Mouse (Mus musculus): ENCODE results near the gene Ptprn2.

The Ptprn2 gene

GRCm38 (mm10) chr12:117210467-117210866, 724.9 kb downstream of the Ptprn2 start:
- DNase-seq (ENCODE audit: low read depth, low spot score), result no peak

- no peak for DNase-seq (ENCODE audit: low read depth, low spot score)
Observed at GRCm38 (mm10) chr12:117213531-117213930, 728.0 kb downstream of the Ptprn2 start.

- no peak for DNase-seq (ENCODE audit: low read depth, low spot score)
Observed at GRCm38 (mm10) chr12:117214272-117214671, 728.8 kb downstream of the Ptprn2 start.

GRCm38 (mm10) chr12:117214919-117215318, 729.4 kb downstream of the Ptprn2 start:
- DNase-seq (ENCODE audit: low read depth, low spot score), result no peak

- no peak for DNase-seq (ENCODE audit: low read depth, low spot score)
Observed at GRCm38 (mm10) chr12:117221909-117222308, 736.4 kb downstream of the Ptprn2 start.

- no peak for DNase-seq (ENCODE audit: low read depth, low spot score)
Observed at GRCm38 (mm10) chr12:117224036-117224435, 738.5 kb downstream of the Ptprn2 start.

- DNase-seq (ENCODE audit: low read depth, low spot score), result no peak
Observed at GRCm38 (mm10) chr12:117227236-117227635, 741.7 kb downstream of the Ptprn2 start.

- no peak for DNase-seq (ENCODE audit: low read depth, low spot score)
Observed at GRCm38 (mm10) chr12:117229442-117229841, 743.9 kb downstream of the Ptprn2 start.

- no peak for DNase-seq (ENCODE audit: low read depth, low spot score)
Observed at GRCm38 (mm10) chr12:117230282-117230681, 744.8 kb downstream of the Ptprn2 start.

- DNase-seq (ENCODE audit: low read depth, low spot score), result no peak
Observed at GRCm38 (mm10) chr12:117231850-117232249, 746.3 kb downstream of the Ptprn2 start.

GRCm38 (mm10) chr12:117235114-117235513, 749.6 kb downstream of the Ptprn2 start:
- no peak for DNase-seq (ENCODE audit: low read depth, low spot score)

GRCm38 (mm10) chr12:117236020-117236734, 750.7 kb downstream of the Ptprn2 start:
- no peak for DNase-seq (ENCODE audit: low read depth, low spot score)

GRCm38 (mm10) chr12:117236981-117237380, 751.5 kb downstream of the Ptprn2 start:
- DNase-seq (ENCODE audit: low read depth, low spot score), result no peak

GRCm38 (mm10) chr12:117239927-117240715, 754.6 kb downstream of the Ptprn2 start:
- DNase-seq (ENCODE audit: low read depth, low spot score), result no peak

- DNase-seq (ENCODE audit: low read depth, low spot score), result no peak
Observed at GRCm38 (mm10) chr12:117242181-117242580, 756.7 kb downstream of the Ptprn2 start.

- DNase-seq (ENCODE audit: low read depth, low spot score), result no peak
Observed at GRCm38 (mm10) chr12:117245885-117246478, 760.5 kb downstream of the Ptprn2 start.

GRCm38 (mm10) chr12:117250465-117250864, 764.9 kb downstream of the Ptprn2 start:
- DNase-seq (ENCODE audit: low read depth, low spot score), result no peak

GRCm38 (mm10) chr12:117251663-117252425, 766.3 kb downstream of the Ptprn2 start:
- DNase-seq (ENCODE audit: low read depth, low spot score), result no peak

GRCm38 (mm10) chr12:117252426-117252779, 766.9 kb downstream of the Ptprn2 start:
- DNase-seq (ENCODE audit: low read depth, low spot score), result no peak

GRCm38 (mm10) chr12:117254356-117254755, 768.8 kb downstream of the Ptprn2 start:
- DNase-seq (ENCODE audit: low read depth, low spot score), result no peak

GRCm38 (mm10) chr12:117255325-117255724, 769.8 kb downstream of the Ptprn2 start:
- no peak for DNase-seq (ENCODE audit: low read depth, low spot score)
